Mouse (Mus musculus): ENCODE measurements around the gene Olfr435.
"Not testable (repeated sequence)": the region's sequence is repeated elsewhere in the genome, so short reads cannot be mapped to it uniquely, and the experiment has no call there.

Olfr435 gene

GRCm38 (mm10) chr6:43196781-43197180 is at the start of gene Olfr435:
Gene Olfr435, plus strand, starts transcription at chr6:43197146.
- in situ Hi-C loops (cut with MseI, MboI), result no loop called here

GRCm38 (mm10) chr6:43159502-43159901 is 37.4 kb upstream of the Olfr435 start:
- in situ Hi-C loops (cut with MseI, MboI), result no loop called here

- in situ Hi-C loops (cut with MseI, MboI), result no loop called here
Measured at GRCm38 (mm10) chr6:43162982-43163381, 34.0 kb upstream of the Olfr435 start, which contains the start of gene Olfr437. Gene Olfr437, plus strand, starts transcription at chr6:43163282.

GRCm38 (mm10) chr6:43167246-43167645 is 29.7 kb upstream of the Olfr435 start:
- in situ Hi-C loops (cut with MseI, MboI), result no loop called here

- in situ Hi-C loops (cut with MseI, MboI), result no loop called here
Measured at GRCm38 (mm10) chr6:43171840-43172239, 25.1 kb upstream of the Olfr435 start, which contains the start of gene Olfr13. Gene Olfr13, plus strand, starts transcription at chr6:43172140.

GRCm38 (mm10) chr6:43178129-43178528 is 18.8 kb upstream of the Olfr435 start:
- in situ Hi-C loops (cut with MseI, MboI), result no loop called here

- in situ Hi-C loops (cut with MseI, MboI), result no loop called here
Measured at GRCm38 (mm10) chr6:43178584-43179501, 18.1 kb upstream of the Olfr435 start.

GRCm38 (mm10) chr6:43190986-43191385 is 6.0 kb upstream of the Olfr435 start:
- in situ Hi-C loops (cut with MseI, MboI), result no loop called here

- in situ Hi-C loops (cut with MseI, MboI), result no loop called here
Measured at GRCm38 (mm10) chr6:43198094-43198493, 1.1 kb downstream of the Olfr435 start.

GRCm38 (mm10) chr6:43202786-43203185 is 5.8 kb downstream of the Olfr435 start:
- in situ Hi-C loops (cut with MseI, MboI), result no loop called here

GRCm38 (mm10) chr6:43205355-43205754 is 8.4 kb downstream of the Olfr435 start:
- in situ Hi-C loops (cut with MseI, MboI), result no loop called here

- in situ Hi-C loops (cut with MseI, MboI), result not testable (repeated sequence)
Measured at GRCm38 (mm10) chr6:43212873-43213272, 15.9 kb downstream of the Olfr435 start, which contains the start of gene Olfr434. Gene Olfr434, plus strand, starts transcription at chr6:43213021.

- in situ Hi-C loops (cut with MseI, MboI), result not testable (repeated sequence)
Measured at GRCm38 (mm10) chr6:43231255-43231654, 34.3 kb downstream of the Olfr435 start, which contains the start of gene Olfr47. Gene Olfr47, plus strand, starts transcription at chr6:43231529.

GRCm38 (mm10) chr6:43242061-43242460 is 45.1 kb downstream of the Olfr435 start:
- in situ Hi-C loops (cut with MseI, MboI), result no loop called here

GRCm38 (mm10) chr6:43247396-43247795 is 50.5 kb downstream of the Olfr435 start:
- in situ Hi-C loops (cut with MseI, MboI), result no loop called here

- in situ Hi-C loops (cut with MseI, MboI), result loop anchor here (5.0 kb wide), 1 partner anchor 44 kb away; no protein-coding TSS in a partner anchor
Measured at GRCm38 (mm10) chr6:43252994-43253393, 56.0 kb downstream of the Olfr435 start.

Data from mouse trophoblast stem cell (cell line).